8 mouse cellular contexts compared by ENCODE assay signal in genomic region chr4:45513340-45513739, GRCm38 (mm10). TPM values are rescaled to one million over a fixed set of nuclear protein-coding genes. Genes with fewer than 3 reads are reported as not detected.
A peak's percentile ranks its signal among the peaks of the same experiment; 100 is the strongest.
DNase-seq lines count a peak whose midpoint lies in the region; ATAC-seq and TF ChIP-seq lines count a peak whose summit lies in the region.

No protein-coding gene starts in this region.

- H3K27ac ChIP-seq in heart, embryonic 12.5 days (ENCODE audit: poor library complexity, severe bottlenecking): peak overlapping the region; percentile 79
- peak overlapping the region; percentile 62 for H3K27ac ChIP-seq in forebrain, embryonic 13.5 days
- H3K27ac ChIP-seq in liver, embryonic 13.5 days: peak overlapping the region; percentile 72

- peak overlapping the region; percentile 16; the same call in 1 of the 2 replicates for H3K4me3 ChIP-seq in heart, embryonic 12.5 days
- no peak overlapping the region for H3K4me3 ChIP-seq in C2C12 (ENCODE audit: insufficient read depth, poor library complexity, severe bottlenecking)
- H3K4me3 ChIP-seq in forebrain, embryonic 13.5 days: no peak overlapping the region
- H3K4me3 ChIP-seq in liver, embryonic 13.5 days (replicated peaks): no peak overlapping the region

- peak overlapping the region; percentile 44 for H3ac ChIP-seq in C2C12 (ENCODE audit: control insufficient read depth, insufficient read length, low read depth)

- H3K4me2 ChIP-seq in heart, embryonic 12.5 days: peak overlapping the region; percentile 55
- peak overlapping the region; percentile 38 for H3K4me2 ChIP-seq in forebrain, embryonic 13.5 days
- peak overlapping the region; percentile 5; the same call in 1 of the 2 replicates for H3K4me2 ChIP-seq in liver, embryonic 13.5 days

- H3K9ac ChIP-seq in heart, embryonic 12.5 days: peak overlapping the region; percentile 37; the same call in 1 of the 2 replicates
- H3K9ac ChIP-seq in forebrain, embryonic 13.5 days: peak overlapping the region; percentile 35; the same call in 1 of the 2 replicates
- 0 out of 2 replicates have a peak overlapping the region, but pooled peaks have one; percentile 7 for H3K9ac ChIP-seq in liver, embryonic 13.5 days

- no peaks in the 10 kb centered on the region for H3K9me3 ChIP-seq in heart, embryonic 12.5 days (replicated peaks)
- no peaks in the 10 kb centered on the region for H3K9me3 ChIP-seq in forebrain, embryonic 13.5 days (replicated peaks)
- no peaks in the 10 kb centered on the region for H3K9me3 ChIP-seq in liver, embryonic 13.5 days (replicated peaks)

- no peak for DNase-seq in heart, postnatal 10 days
- no peak for DNase-seq in liver, embryonic 13.5 days
- DNase-seq in adrenal gland, adult 8-10 months: no peak
- no peak for DNase-seq in cerebellum, adult 11 months
- DNase-seq in MN1 (ENCODE audit: low spot score): no peak

- H3K27me3 ChIP-seq in heart, embryonic 12.5 days (replicated peaks): no peaks in the 10 kb centered on the region
- H3K27me3 ChIP-seq in C2C12 (ENCODE audit: control insufficient read depth, insufficient read depth, insufficient read length): no peaks in the 10 kb centered on the region
- H3K27me3 ChIP-seq in forebrain, embryonic 13.5 days: no peaks in the 10 kb centered on the region; the same call in 1 of the 2 replicates
- H3K27me3 ChIP-seq in liver, embryonic 13.5 days: no peaks in the 10 kb centered on the region

- peaks cover 96% of the 10 kb centered on the region for H3K4me1 ChIP-seq in heart, embryonic 12.5 days (replicated peaks)
- peaks cover 73% of the 10 kb centered on the region for H3K4me1 ChIP-seq in forebrain, embryonic 13.5 days
- peaks cover 97% of the 10 kb centered on the region for H3K4me1 ChIP-seq in liver, embryonic 13.5 days (replicated peaks)

- intact Hi-C loops in heart, postnatal 10 days (cut with DNase I): no loop called here

- TF ChIP-seq CTCF in C2C12 (IDR thresholded peaks at IDR 0.05; ENCODE audit: control insufficient read depth, insufficient read depth, insufficient read length): no peak

- no peak for ATAC-seq in heart, embryonic 12.5 days (ENCODE audit: insufficient number of reproducible peaks, low FRiP score)
- ATAC-seq in forebrain, embryonic 13.5 days: no peak
- no peak for ATAC-seq in liver, embryonic 13.5 days (ENCODE audit: low read depth)

- 40% methylated on average over 2 of the region's 2 CpGs for WGBS in heart, embryonic 12.5 days
- WGBS in forebrain, embryonic 13.5 days: 54% methylated on average over 2 of the region's 2 CpGs
- WGBS in liver, embryonic 13.5 days (ENCODE audit: insufficient replicate concordance): 59% methylated on average over 2 of the region's 2 CpGs

- H3K79me2 ChIP-seq in C2C12 (ENCODE audit: control insufficient read depth, insufficient read depth): peaks cover 94% of the 10 kb centered on the region

- no peaks in the 10 kb centered on the region for H3K36me3 ChIP-seq in heart, embryonic 12.5 days
- no peaks in the 10 kb centered on the region for H3K36me3 ChIP-seq in C2C12 (ENCODE audit: control insufficient read depth, insufficient read depth)
- H3K36me3 ChIP-seq in forebrain, embryonic 13.5 days (ENCODE audit: poor library complexity, severe bottlenecking): no peaks in the 10 kb centered on the region
- H3K36me3 ChIP-seq in liver, embryonic 13.5 days: 0 out of 2 replicates have a peak, but pooled peaks cover 3% of the 10 kb centered on the region

- peaks cover 78% of the 10 kb centered on the region for H3K79me3 ChIP-seq in C2C12 (ENCODE audit: low read depth)

TF ChIP-seq in C2C12, 6 proteins besides CTCF, POLR2A, EP300 and RAD21:
- TF ChIP-seq USF1 (IDR thresholded peaks at IDR 0.05; ENCODE audit: low read depth): no peak
- TF ChIP-seq MYOD1 (IDR thresholded peaks at IDR 0.05; ENCODE audit: control insufficient read depth, insufficient read length, low read depth): no peak
- no peak for TF ChIP-seq CEBPB (IDR thresholded peaks at IDR 0.05; ENCODE audit: low read depth)

RNA-seq across cellular contexts. Expression of gene Shb, which starts 18.9 kb away (rescaled TPM):
- polyA plus RNA-seq in heart, embryonic 12.5 days (2016; fragmentation: Nextera tagmentation; extraction: Ambion mirVana): 13.9 and 15.3 TPM in 2 replicates
- total RNA-seq in heart, postnatal 10 days (2021): 10 to 100 TPM; 67.9 to 71.6 TPM
- polyA plus RNA-seq in C2C12 (2012; fragmentation: generic; extraction: Trizol): 35.1 TPM
- polyA plus RNA-seq in forebrain, embryonic 13.5 days (2015; fragmentation: Nextera tagmentation; extraction: Ambion mirVana): 6.5 and 7.2 TPM in 2 replicates
- 2.3 and 3.0 TPM in 2 replicates for polyA plus RNA-seq in liver, embryonic 13.5 days (2015; fragmentation: Nextera tagmentation; extraction: Ambion mirVana)
- total RNA-seq in adrenal gland, adult 8-10 months (2022): 100 to 1,000 TPM in 2 of 4 experiments, 10 to 100 TPM in 2; 39.5 to 104 (median 79.0) TPM

Comparison
In these comparisons a context has a peak if more than half of its experiments do, and no peak if none do; other contexts are left out.
1. H3K4me2 ChIP-seq: peak in every context shown above with its lines; median percentile 55 in heart, embryonic 12.5 days; 38 in forebrain, embryonic 13.5 days; 5 in liver, embryonic 13.5 days.